Mouse (Mus musculus) kidney, postnatal 0 days (tissue): ENCODE results near the gene Ergic3. TPM values are rescaled to one million over a fixed set of nuclear protein-coding genes. Genes with fewer than 3 reads are reported as not detected.

ENCODE experiments used
- ATAC-seq: fragments of 200-750 bp; cut with Nextera tagmentation; replicated peaks from 2 replicates; pipeline ENCODE4 v1.8.0; 2017; ENCODE audit warnings: low read depth, moderate number of reproducible peaks, moderate TSS enrichment, moderate library complexity; ENCODE audit not compliant: low FRiP score
- DNase-seq: peaks from one replicate; pipeline ENCODE4 v3.0.0-alpha.2; 2016; ENCODE audit warnings: low spot score
- H3K27ac ChIP-seq: fragments of 300-500 bp; sonication (generic); 2 replicates; pipeline ENCODE4 v1.5.1; 2014; ENCODE audit warnings: mild to moderate bottlenecking
- H3K27me3 ChIP-seq: fragments of 300-500 bp; sonication (generic); 2 replicates; pipeline ENCODE4 v1.6.1; 2014; ENCODE audit warnings: low read length, mixed read lengths; ENCODE audit not compliant: insufficient read depth
- H3K36me3 ChIP-seq: fragments of 300-500 bp; sonication (generic); 2 replicates; pipeline ENCODE4 v1.6.1; 2014; ENCODE audit warnings: low read length, mixed read lengths; ENCODE audit not compliant: insufficient read depth
- H3K4me1 ChIP-seq: fragments of 300-500 bp; sonication (generic); replicated peaks from 2 replicates; pipeline ENCODE4 v1.6.1; 2014; ENCODE audit warnings: antibody characterized with exemption, low read length, mixed read lengths; ENCODE audit not compliant: insufficient read depth
- H3K4me2 ChIP-seq: fragments of 300-500 bp; sonication (generic); 2 replicates; pipeline ENCODE4 v1.6.1; 2014; ENCODE audit warnings: mild to moderate bottlenecking, low read length, moderate library complexity, mixed read lengths
- H3K4me3 ChIP-seq: fragments of 300-500 bp; sonication (generic); replicated peaks from 2 replicates; pipeline ENCODE4 v1.5.1; 2014; ENCODE audit warnings: low read depth, low read length
- H3K9ac ChIP-seq: fragments of 300-500 bp; sonication (generic); 2 replicates; pipeline ENCODE4 v1.6.1; 2014; ENCODE audit warnings: low read depth, low read length
- H3K9me3 ChIP-seq: fragments of 300-500 bp; sonication (generic); replicated peaks from 2 replicates; pipeline ENCODE4 v1.6.1; 2016; ENCODE audit warnings: low read length, inconsistent platforms, mixed read lengths
- CTCF ChIP-seq: IDR thresholded peaks from 2 replicates; pipeline ENCODE4 v1.5.1; 2016; ENCODE audit warnings: antibody characterized with exemption, low read depth, mild to moderate bottlenecking, moderate library complexity
- WGBS: fragments of 180-500 bp; shearing (Covaris S2); extraction: QIAGEN DNeasy Blood & Tissue Kit; methylation state at CpG from one replicate; pipeline ENCODE4 v1.1.7; 2014; 5-methylcytosine and 5-hydroxymethylcytosine counted together
- polyA plus RNA-seq: library from polyadenylated mRNA; unstranded; fragments of >200 nt; fragmentation: Nextera tagmentation; extraction: Ambion mirVana; gene quantifications from 2 replicates; pipeline ENCODE4 v1.2.1, GENCODE M21; 2015

Ergic3 gene
- polyA plus RNA-seq, 1 experiment from 2014 or later: 219 TPM

DNA sequence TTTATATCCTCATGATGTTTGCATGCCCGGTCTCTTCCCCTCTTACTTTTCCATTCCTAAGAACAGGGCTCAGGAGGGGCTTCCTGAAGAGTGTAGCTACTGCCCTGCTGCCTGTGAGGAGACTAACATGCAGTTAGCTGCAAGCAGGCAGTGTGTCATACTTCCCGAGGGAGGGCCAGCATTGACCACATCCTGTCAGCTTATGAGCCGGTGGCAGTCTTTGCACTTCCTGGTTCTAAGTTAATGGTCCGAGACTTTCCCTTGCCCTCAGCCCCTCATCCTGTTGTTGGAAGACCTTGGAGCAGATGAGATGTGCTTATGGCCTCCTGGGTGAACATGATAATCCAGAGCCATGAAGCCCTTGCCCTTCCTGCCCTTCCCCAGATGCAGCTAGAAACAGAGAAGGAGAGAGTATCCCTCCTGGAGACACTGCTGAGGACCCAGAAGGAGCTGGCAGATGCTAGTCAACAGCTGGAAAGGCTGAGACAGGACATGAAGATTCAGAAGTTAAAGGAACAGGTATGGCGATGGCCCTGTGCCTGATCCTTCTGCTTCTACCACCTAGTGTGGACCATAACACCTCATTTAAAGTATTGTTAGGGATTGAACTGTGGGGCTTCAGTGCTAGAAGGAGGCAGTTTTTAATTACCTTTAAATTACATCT, 28.4 kb upstream of the Ergic3 start:
- WGBS: 43% methylated on average over 5 of the region's 5 CpGs
- no peaks in the 10 kb centered on the region for H3K4me1 ChIP-seq
- H3K4me3 ChIP-seq: no peak overlapping the region
- ATAC-seq (peak; percentile 46; the same call in 1 of the 2 replicates), DNase-seq (peak; percentile 75)
- no peak overlapping the region; the same call in 1 of the 2 replicates for H3K4me2 ChIP-seq
- H3K27me3 ChIP-seq: no peaks in the 10 kb centered on the region
- H3K36me3 ChIP-seq: peaks cover 69% of the 10 kb centered on the region
- H3K9me3 ChIP-seq: no peaks in the 10 kb centered on the region
- H3K27ac ChIP-seq: no peak overlapping the region; the same call in 1 of the 2 replicates
- no peak overlapping the region for H3K9ac ChIP-seq
- no peak for TF ChIP-seq CTCF

DNA sequence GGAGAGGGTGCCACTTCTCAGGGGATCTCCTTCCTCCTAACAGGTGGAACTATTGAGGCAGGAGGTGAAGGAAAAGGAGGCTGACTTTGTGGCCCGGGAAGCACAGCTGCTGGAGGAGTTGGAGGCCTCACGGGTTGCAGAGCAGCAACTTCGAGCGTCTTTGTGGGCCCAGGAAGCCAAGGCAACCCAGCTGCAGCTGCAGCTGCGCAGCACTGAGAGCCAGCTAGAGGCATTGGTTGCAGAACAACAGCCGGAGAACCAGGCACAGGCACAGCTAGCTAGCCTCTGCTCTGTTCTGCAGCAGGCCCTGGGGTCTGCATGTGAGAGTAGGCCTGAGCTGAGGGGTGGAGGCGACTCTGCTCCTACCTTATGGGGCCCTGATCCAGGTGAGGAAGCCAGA, 22.1 kb upstream of the Ergic3 start:
- no peak overlapping the region for H3K4me3 ChIP-seq
- H3K27me3 ChIP-seq: no peaks in the 10 kb centered on the region
- H3K9me3 ChIP-seq: no peaks in the 10 kb centered on the region
- no peak overlapping the region for H3K4me2 ChIP-seq
- H3K36me3 ChIP-seq: peaks cover 80% of the 10 kb centered on the region
- no peak overlapping the region for H3K27ac ChIP-seq
- 93% methylated on average over 7 of the region's 7 CpGs for WGBS
- no peak for TF ChIP-seq CTCF
- no peak for DNase-seq
- no peak for ATAC-seq
- no peak overlapping the region for H3K9ac ChIP-seq
- no peaks in the 10 kb centered on the region for H3K4me1 ChIP-seq

DNA sequence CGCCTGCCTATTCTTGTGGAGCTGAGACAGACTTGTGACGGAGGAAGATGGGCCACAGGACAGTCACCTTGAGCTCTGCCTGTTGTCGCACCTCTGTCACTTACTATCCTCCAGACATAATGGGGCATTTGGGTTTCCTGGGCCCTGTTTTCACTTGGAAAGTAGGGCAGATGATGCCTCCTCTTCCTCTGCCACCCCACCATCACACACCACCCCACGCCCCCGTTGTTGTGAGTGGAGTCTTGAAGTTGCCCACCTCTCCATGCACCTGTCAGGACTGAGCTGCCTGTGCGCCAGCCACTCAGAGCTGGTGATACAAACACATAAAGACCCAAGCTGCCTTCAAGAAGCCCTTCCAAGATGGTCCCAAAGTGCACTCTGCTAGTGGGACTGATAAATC, 20.7 kb upstream of the Ergic3 start:
- H3K36me3 ChIP-seq: peaks cover 81% of the 10 kb centered on the region
- no peak overlapping the region for H3K4me3 ChIP-seq
- no peak for TF ChIP-seq CTCF
- 98% methylated on average over 6 of the region's 6 CpGs for WGBS
- no peaks in the 10 kb centered on the region for H3K4me1 ChIP-seq
- no peak for DNase-seq
- H3K27ac ChIP-seq: no peak overlapping the region
- ATAC-seq: no peak
- no peaks in the 10 kb centered on the region for H3K9me3 ChIP-seq
- no peaks in the 10 kb centered on the region for H3K27me3 ChIP-seq
- H3K4me2 ChIP-seq: no peak overlapping the region
- no peak overlapping the region for H3K9ac ChIP-seq

GRCm38 (mm10) chr2:155989085-155989484, 18.8 kb upstream of the Ergic3 start:
- H3K9me3 ChIP-seq: no peaks in the 10 kb centered on the region
- H3K27ac ChIP-seq: no peak overlapping the region
- no peak overlapping the region for H3K4me2 ChIP-seq
- 74% methylated on average over 4 of the region's 4 CpGs for WGBS
- H3K27me3 ChIP-seq: no peaks in the 10 kb centered on the region
- ATAC-seq (no peak), DNase-seq (no peak)
- no peak for TF ChIP-seq CTCF
- H3K9ac ChIP-seq: no peak overlapping the region
- no peaks in the 10 kb centered on the region for H3K4me1 ChIP-seq
- no peak overlapping the region for H3K4me3 ChIP-seq
- peaks cover 86% of the 10 kb centered on the region for H3K36me3 ChIP-seq

DNA sequence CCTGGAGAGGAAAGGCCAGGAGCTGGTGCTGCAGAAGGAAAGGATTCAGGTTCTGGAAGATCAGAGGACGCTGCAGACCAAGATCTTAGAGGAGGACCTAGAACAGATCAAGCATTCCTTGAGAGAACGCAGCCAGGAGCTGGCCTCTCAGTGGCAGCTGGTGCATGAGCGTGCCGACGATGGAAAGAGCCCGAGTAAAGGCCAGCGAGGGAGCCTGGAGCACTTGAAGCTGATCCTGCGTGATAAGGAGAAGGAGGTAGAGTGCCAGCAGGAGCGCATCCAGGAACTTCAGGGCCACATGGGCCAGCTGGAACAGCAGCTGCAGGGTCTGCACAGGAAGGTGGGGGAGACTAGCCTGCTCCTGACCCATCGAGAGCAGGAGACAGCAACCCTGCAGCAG, 16.7 kb upstream of the Ergic3 start:
- no peak for DNase-seq
- Histone ChIP-seq H3K27me3 (no peaks in the 10 kb centered on the region), H3K9me3 (no peaks in the 10 kb centered on the region), H3K4me1 (no peaks in the 10 kb centered on the region), H3K4me3 (no peak overlapping the region), H3K36me3 (peaks cover 84% of the 10 kb centered on the region), H3K27ac (no peak overlapping the region), H3K9ac (no peak overlapping the region), H3K4me2 (no peak overlapping the region)
- WGBS: 90% methylated on average over 10 of the region's 10 CpGs
- ATAC-seq: no peak
- no peak for TF ChIP-seq CTCF

GRCm38 (mm10) chr2:155991863-155992321, 16.0 kb upstream of the Ergic3 start:
- H3K4me1 ChIP-seq: no peaks in the 10 kb centered on the region
- H3K36me3 ChIP-seq: peaks cover 79% of the 10 kb centered on the region
- H3K4me2 ChIP-seq: no peak overlapping the region
- no peaks in the 10 kb centered on the region for H3K9me3 ChIP-seq
- no peak overlapping the region for H3K4me3 ChIP-seq
- DNase-seq: no peak
- TF ChIP-seq CTCF: no peak
- no peak overlapping the region for H3K27ac ChIP-seq
- WGBS: 85% methylated on average over 14 of the region's 14 CpGs
- H3K27me3 ChIP-seq: no peaks in the 10 kb centered on the region
- no peak for ATAC-seq
- H3K9ac ChIP-seq: no peak overlapping the region
